Mouse (Mus musculus) CH12.LX (cell line): Measurements from ENCODE around the gene Hcrtr1. TPM values are rescaled to one million over a fixed set of nuclear protein-coding genes. Genes with fewer than 3 reads are reported as not detected.

Experiments
- DNase-seq: peaks from one replicate; pipeline ENCODE4 v3.0.0-alpha.2; 2013; ENCODE audit errors: extremely low read depth
- H3K27ac ChIP-seq: 2 replicates; pipeline ENCODE4 v1.5.1; 2012; ENCODE audit warnings: low read depth, mild to moderate bottlenecking, control low read depth, moderate library complexity; ENCODE audit not compliant: insufficient read depth
- H3K27me3 ChIP-seq: replicated peaks from 2 replicates; pipeline ENCODE3; 2012; ENCODE audit warnings: inconsistent platforms
- H3K36me3 ChIP-seq, 2 experiments: replicated peaks in 1 of 2; 2 replicates each; pipeline versions ENCODE3 to v1.6.1; 2012; ENCODE audit warnings: inconsistent platforms in 1 of 2, low read length in 1 of 2, mild to moderate bottlenecking in 1 of 2, mixed read lengths in 1 of 2, moderate library complexity in 1 of 2; ENCODE audit not compliant: control insufficient read depth in 1 of 2, insufficient read depth in 1 of 2
- H3K4me1 ChIP-seq, 2 experiments: 2 replicates each; pipeline ENCODE4 v1.6.1; 2012; ENCODE audit warnings: inconsistent platforms in 1 of 2, moderate library complexity in 1 of 2; ENCODE audit not compliant: insufficient read depth in 2 of 2, control insufficient read depth in 1 of 2
- H3K4me2 ChIP-seq: 2 replicates; pipeline ENCODE4 v1.6.1; 2012; ENCODE audit warnings: low read depth, mild to moderate bottlenecking, control low read depth; ENCODE audit not compliant: poor library complexity, insufficient read depth, severe bottlenecking
- H3K4me3 ChIP-seq, 3 experiments: fragments of 150-350 bp in 1 of 3; sonication (generic) in 1 of 3; replicated peaks in 1 of 3; 2 replicates each; pipeline versions ENCODE3 to v1.5.1; 2011 to 2012; ENCODE audit warnings: low read depth in 2 of 3, low read length in 2 of 3, mild to moderate bottlenecking in 2 of 3, moderate library complexity in 2 of 3, control low read depth in 1 of 3, improper control_type of control experiment in 1 of 3, inconsistent platforms in 1 of 3, mixed read lengths in 1 of 3; ENCODE audit not compliant: poor library complexity in 1 of 3
- H3K79me2 ChIP-seq: replicated peaks from 2 replicates; pipeline ENCODE4 v1.6.1; 2012; ENCODE audit warnings: mild to moderate bottlenecking, moderate library complexity; ENCODE audit not compliant: control insufficient read depth, poor library complexity, insufficient read depth, severe bottlenecking; ENCODE audit errors: extremely low read depth
- H3K9ac ChIP-seq: 2 replicates; pipeline ENCODE4 v1.6.1; 2012; ENCODE audit warnings: low read depth, mild to moderate bottlenecking, control low read depth, moderate library complexity; ENCODE audit not compliant: insufficient read depth
- H3K9me3 ChIP-seq: replicated peaks from 2 replicates; pipeline ENCODE3; 2012; ENCODE audit warnings: low read length, inconsistent platforms, mixed read lengths
- BHLHE40 ChIP-seq: IDR thresholded peaks from 2 replicates; pipeline ENCODE4 v1.6.1; 2011; ENCODE audit warnings: mild to moderate bottlenecking, low read depth, low read length, improper control_type of control experiment
- CHD2 ChIP-seq: IDR thresholded peaks from 2 replicates; pipeline ENCODE4 v1.6.1; 2011; ENCODE audit warnings: low read length, improper control_type of control experiment
- CTCF ChIP-seq, 2 experiments: IDR thresholded peaks in 1 of 2; conservative IDR thresholded peaks in 1 of 2; 2 replicates each; pipeline ENCODE4 v1.5.1; 2011 to 2012; ENCODE audit warnings: low read depth in 2 of 2, low read length in 2 of 2, improper control_type of control experiment in 1 of 2, inconsistent platforms in 1 of 2, mild to moderate bottlenecking in 1 of 2, moderate library complexity in 1 of 2
- EP300 ChIP-seq: IDR thresholded peaks from 2 replicates; pipeline ENCODE4 v1.6.1; 2011; ENCODE audit warnings: low read length, improper control_type of control experiment
- IRF4 ChIP-seq: IDR thresholded peaks from 2 replicates; pipeline ENCODE4 v1.6.1; 2014; ENCODE audit warnings: low read depth, mild to moderate bottlenecking, inconsistent platforms, low read length, improper control_type of control experiment
- JUN ChIP-seq: IDR thresholded peaks from 2 replicates; pipeline ENCODE4 v1.6.1; 2011; ENCODE audit warnings: low read depth, mild to moderate bottlenecking, low read length, improper control_type of control experiment, moderate library complexity; ENCODE audit not compliant: insufficient read depth
- MAFK ChIP-seq: IDR thresholded peaks from 2 replicates; pipeline ENCODE4 v1.6.1; 2011; ENCODE audit warnings: low read length, improper control_type of control experiment; ENCODE audit not compliant: insufficient replicate concordance
- MAX ChIP-seq: IDR thresholded peaks from 2 replicates; pipeline ENCODE4 v1.6.1; 2011; ENCODE audit warnings: low read length, improper control_type of control experiment
- MXI1 ChIP-seq: IDR thresholded peaks from 2 replicates; pipeline ENCODE4 v1.6.1; 2011; ENCODE audit warnings: mild to moderate bottlenecking, low read depth, low read length, improper control_type of control experiment
- MYC ChIP-seq: IDR thresholded peaks from 2 replicates; pipeline ENCODE4 v1.6.1; 2011; ENCODE audit warnings: low read depth, mild to moderate bottlenecking, improper control_type of control experiment, low read length
- NRF1 ChIP-seq: IDR thresholded peaks from 2 replicates; pipeline ENCODE4 v1.6.1; 2014; ENCODE audit warnings: low read depth, mild to moderate bottlenecking, inconsistent platforms, low read length, improper control_type of control experiment, moderate library complexity
- PAX5 ChIP-seq: IDR thresholded peaks from 2 replicates; pipeline ENCODE4 v1.6.1; 2012; ENCODE audit warnings: low read length, inconsistent platforms, mixed read lengths
- POLR2A ChIP-seq: IDR thresholded peaks from 2 replicates; pipeline ENCODE4 v1.6.1; 2011; ENCODE audit warnings: low read depth, mild to moderate bottlenecking, improper control_type of control experiment, low read length
- RAD21 ChIP-seq: IDR thresholded peaks from 2 replicates; pipeline ENCODE4 v1.6.1; 2011; ENCODE audit warnings: low read depth, mild to moderate bottlenecking, low read length, improper control_type of control experiment, moderate library complexity
- SIN3A ChIP-seq: IDR thresholded peaks from 2 replicates; pipeline ENCODE4 v1.6.1; 2012; ENCODE audit warnings: low read length, improper control_type of control experiment, inconsistent platforms
- SMC3 ChIP-seq: IDR thresholded peaks from 2 replicates; pipeline ENCODE4 v1.6.1; 2011; ENCODE audit warnings: low read depth, low read length, improper control_type of control experiment
- TCF12 ChIP-seq: IDR thresholded peaks from 2 replicates; pipeline ENCODE4 v1.6.1; 2014; ENCODE audit warnings: low read depth, mild to moderate bottlenecking, inconsistent platforms, low read length, improper control_type of control experiment
- UBTF ChIP-seq: IDR thresholded peaks from 2 replicates; pipeline ENCODE4 v1.6.1; 2012; ENCODE audit warnings: low read depth, mild to moderate bottlenecking, inconsistent platforms, low read length, improper control_type of control experiment, moderate library complexity
- USF1 ChIP-seq: IDR thresholded peaks from 2 replicates; pipeline ENCODE4 v1.6.1; 2014; ENCODE audit warnings: low read depth, mild to moderate bottlenecking, inconsistent platforms, low read length, improper control_type of control experiment
- USF2 ChIP-seq: conservative IDR thresholded peaks from 2 replicates; pipeline ENCODE4 v1.6.1; 2011; ENCODE audit warnings: low read depth, low read length, improper control_type of control experiment
- ZKSCAN1 ChIP-seq: IDR thresholded peaks from 2 replicates; pipeline ENCODE4 v1.6.1; 2012; ENCODE audit warnings: low read depth, inconsistent platforms, low read length, improper control_type of control experiment, borderline replicate concordance
- ZMIZ1 ChIP-seq: IDR thresholded peaks from 2 replicates; pipeline ENCODE4 v1.6.1; 2012; ENCODE audit warnings: low read depth, mild to moderate bottlenecking, inconsistent platforms, low read length, improper control_type of control experiment
- ZNF384 ChIP-seq: IDR thresholded peaks from 2 replicates; pipeline ENCODE4 v1.6.1; 2012; ENCODE audit warnings: low read depth, low read length, improper control_type of control experiment, inconsistent platforms
- dilution Hi-C: fragments of 300-500 bp; cut with MboI; formaldehyde crosslinking; loops from 2 replicates; pipeline ENCODE4 v1.14.3; 2020; ENCODE audit warnings: low sequenced_read_pairs; ENCODE audit not compliant: extremely low pct_unique_long_range_greater_than_20kb, extremely low pct_ligation_motif_present
- in situ Hi-C: fragments of 300-500 bp; cut with MboI; formaldehyde crosslinking; loops from 3 replicates; pipeline ENCODE4 v1.14.3; 2019; ENCODE audit warnings: low sequenced_read_pairs, low pct_ligation_motif_present, low pct_unique_long_range_greater_than_20kb, mixed read lengths
- polyA plus RNA-seq: library from polyadenylated mRNA; unstranded; fragments of >175 nt; gene quantifications from 2 replicates; pipeline ENCODE4 v1.2.1, GENCODE M21; 2012; ENCODE audit warnings: low read depth; ENCODE audit not compliant: insufficient read length
- total RNA-seq, 2 experiments: library from RNA; depleted of rRNA; stranded (reverse); fragments of 300-350 nt in 1 of 2; fragments of >200 nt in 1 of 2; gene quantifications; 2 replicates each; pipeline ENCODE4 v1.2.3; 2012 to 2014

The Hcrtr1 gene
- total and polyA plus RNA-seq, 3 experiments, result not detected

DNA sequence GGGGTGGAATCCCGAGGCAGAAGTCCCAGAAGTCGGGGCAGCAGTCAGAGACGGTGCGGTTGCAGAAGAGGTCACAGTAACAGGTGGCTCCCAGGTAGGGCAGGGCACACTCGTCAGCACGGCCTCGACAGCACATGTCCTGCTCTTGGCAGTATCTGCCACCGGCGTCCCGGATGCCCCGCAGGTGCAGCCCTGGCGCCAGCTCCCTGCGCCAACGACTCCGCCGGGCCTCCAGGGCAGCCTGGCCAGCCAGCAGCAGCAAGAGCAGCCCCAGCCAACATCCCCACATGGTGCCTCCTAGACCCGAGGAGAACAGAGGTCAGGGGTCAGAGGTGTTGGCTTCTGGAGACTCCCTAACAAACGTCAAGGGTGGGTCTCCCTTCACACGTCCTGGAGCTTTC lies 34.8 kb upstream of the Hcrtr1 start:
- H3K4me1 ChIP-seq, result peaks cover 4% of the 10 kb centered on the region in 2 experiments; a peak in 2 of 4 replicates
- no peak for TF ChIP-seq MXI1
- no peak for TF ChIP-seq USF1
- TF ChIP-seq RAD21, result no peak
- TF ChIP-seq USF2, result no peak
- dilution Hi-C loops (no loop called here), in situ Hi-C loops (no loop called here)
- H3K9ac ChIP-seq, result no peak overlapping the region
- H3K79me2 ChIP-seq, result no peaks in the 10 kb centered on the region
- DNase-seq, result no peak
- H3K4me2 ChIP-seq, result no peak overlapping the region
- H3K27ac ChIP-seq, result no peak overlapping the region
- H3K27me3 ChIP-seq, result peaks cover 91% of the 10 kb centered on the region
- H3K9me3 ChIP-seq, result no peaks in the 10 kb centered on the region
- no peak overlapping the region for H3K4me3 ChIP-seq
- H3K36me3 ChIP-seq, result no peaks in the 10 kb centered on the region

DNA sequence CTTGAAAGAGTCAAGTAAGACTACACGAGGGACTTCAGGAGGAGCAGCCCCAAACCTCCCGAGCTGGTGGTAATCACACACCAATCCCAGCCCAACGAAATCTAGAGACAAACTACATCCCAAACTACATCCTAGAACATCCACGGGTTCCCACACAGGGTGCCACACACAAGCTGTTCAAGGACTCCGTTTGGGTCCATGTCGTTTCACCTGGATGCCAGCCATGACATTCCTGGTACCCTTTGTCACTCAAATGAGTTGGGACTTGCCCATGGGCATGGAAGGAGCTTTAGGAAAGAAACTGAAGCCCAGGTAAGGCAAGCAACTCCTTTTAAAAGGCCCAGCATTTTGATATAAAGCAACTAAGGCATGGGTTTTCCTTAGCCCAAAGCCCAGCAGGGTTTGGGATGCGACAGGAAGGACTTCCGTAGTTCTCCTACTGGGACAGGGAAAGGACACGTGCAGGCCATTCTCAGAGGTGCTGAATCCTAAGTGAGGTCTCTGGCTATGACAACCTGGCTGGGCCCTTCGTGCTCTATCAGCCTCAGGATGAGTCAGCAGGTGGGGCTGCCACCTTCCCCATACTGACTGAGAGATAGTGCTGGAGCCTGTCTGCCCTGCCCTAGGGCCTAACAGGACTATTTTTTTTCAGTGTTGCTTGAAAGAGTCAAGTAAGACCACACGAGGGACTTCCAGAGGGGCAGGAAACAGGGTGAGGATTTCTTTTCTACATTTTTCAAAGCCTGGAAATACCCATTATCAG lies 34.1 kb upstream of the Hcrtr1 start:
- DNase-seq, result no peak
- Histone ChIP-seq H3K79me2 (no peaks in the 10 kb centered on the region), H3K27me3 (peaks cover 92% of the 10 kb centered on the region), H3K9me3 (no peaks in the 10 kb centered on the region), H3K4me3 (no peak overlapping the region), H3K36me3 (no peaks in the 10 kb centered on the region), H3K4me1 (peaks cover 7 to 9% of the 10 kb centered on the region in 2 experiments), H3K27ac (no peak overlapping the region), H3K9ac (no peak overlapping the region), H3K4me2 (no peak overlapping the region)
- dilution Hi-C loops (no loop called here), in situ Hi-C loops (no loop called here)
- TF ChIP-seq MAFK, result no peak
- TF ChIP-seq PAX5, result no peak
- no peak for TF ChIP-seq MYC
- no peak for TF ChIP-seq POLR2A
- TF ChIP-seq ZKSCAN1, result no peak
- TF ChIP-seq NRF1, result no peak
- no peak for TF ChIP-seq IRF4
- TF ChIP-seq EP300, result no peak
- TF ChIP-seq USF1, result no peak
- TF ChIP-seq ZNF384, result no peak
- no peak for TF ChIP-seq SMC3
- TF ChIP-seq JUN, result no peak
- TF ChIP-seq TCF12, result no peak
- TF ChIP-seq CHD2, result no peak
- TF ChIP-seq ZMIZ1, result no peak
- TF ChIP-seq SIN3A, result no peak
- no peak for TF ChIP-seq MAX
- no peak for TF ChIP-seq UBTF
- TF ChIP-seq CTCF (conservative IDR thresholded peaks at IDR 0.05 in 1 of 2, IDR thresholded peaks at IDR 0.05 in 1 of 2; ENCODE audit: low read depth in 2 of 2, low read length in 2 of 2), result no peak
- TF ChIP-seq BHLHE40, result no peak
